Mouse (Mus musculus): ENCODE measurements around the gene Tk2.

The Tk2 gene

GRCm38 (mm10) chr8:104219079-104219478, 29.3 kb downstream of the Tk2 start:
- no peak for DNase-seq

DNA sequence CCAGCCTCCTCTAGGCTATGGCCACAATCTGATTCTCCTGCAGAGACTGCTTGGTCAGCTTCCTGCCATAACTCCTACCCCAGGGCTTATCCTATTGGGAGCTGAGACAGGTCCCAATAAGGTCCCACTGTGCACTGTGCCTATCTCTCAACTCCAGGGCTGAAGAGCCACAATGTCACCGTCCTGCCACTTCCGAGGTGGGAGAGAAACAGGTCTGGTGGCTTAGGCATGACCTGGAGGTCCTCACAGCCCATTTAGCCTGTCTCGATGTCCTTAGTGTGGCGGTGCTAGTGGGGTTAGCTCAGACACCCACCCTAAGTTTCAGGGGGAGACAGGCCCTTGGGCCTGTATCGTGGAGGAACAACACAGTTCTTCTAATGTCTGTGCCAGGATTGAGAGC, 30.8 kb downstream of the Tk2 start:
- no peak for DNase-seq

DNA sequence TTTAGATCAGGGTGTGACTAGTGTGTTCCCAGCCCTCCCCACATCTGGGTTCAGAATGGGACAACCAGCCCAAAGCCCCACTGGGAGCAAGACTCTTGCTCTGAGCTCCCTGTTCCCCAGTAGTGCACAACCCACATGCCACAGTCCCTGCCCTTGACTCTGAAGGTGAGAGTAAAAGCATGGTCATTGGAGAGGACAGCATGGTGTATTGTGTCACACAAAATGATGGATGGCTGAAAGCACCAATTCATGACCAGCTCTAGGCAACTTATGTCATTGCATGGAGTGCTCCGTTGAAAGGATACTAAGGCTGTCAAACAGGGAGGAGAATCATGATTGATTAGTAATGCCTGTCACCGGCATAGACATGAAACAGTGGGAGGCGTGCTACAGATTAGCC, 43.1 kb downstream of the Tk2 start:
- no peak for DNase-seq

DNA sequence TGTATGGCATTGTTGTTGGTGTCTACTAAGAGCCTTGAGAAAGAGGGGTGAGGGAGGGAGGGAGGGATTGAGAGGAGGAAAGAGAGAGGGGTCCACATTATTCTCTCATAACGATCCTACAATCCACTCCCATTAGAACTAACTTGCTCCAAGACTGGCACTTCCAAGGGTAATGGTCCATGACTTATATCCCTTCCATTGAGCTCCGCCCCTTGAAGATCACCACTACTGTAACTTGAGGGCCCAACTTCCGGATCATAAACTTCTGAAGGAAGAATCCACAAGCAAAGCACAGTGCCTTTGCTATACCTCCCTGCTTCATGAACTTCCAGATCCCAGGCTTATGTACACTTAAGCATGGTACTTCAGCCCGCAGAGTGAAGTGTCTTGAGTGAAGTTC, 46.0 kb downstream of the Tk2 start:
- no peak for DNase-seq

DNA sequence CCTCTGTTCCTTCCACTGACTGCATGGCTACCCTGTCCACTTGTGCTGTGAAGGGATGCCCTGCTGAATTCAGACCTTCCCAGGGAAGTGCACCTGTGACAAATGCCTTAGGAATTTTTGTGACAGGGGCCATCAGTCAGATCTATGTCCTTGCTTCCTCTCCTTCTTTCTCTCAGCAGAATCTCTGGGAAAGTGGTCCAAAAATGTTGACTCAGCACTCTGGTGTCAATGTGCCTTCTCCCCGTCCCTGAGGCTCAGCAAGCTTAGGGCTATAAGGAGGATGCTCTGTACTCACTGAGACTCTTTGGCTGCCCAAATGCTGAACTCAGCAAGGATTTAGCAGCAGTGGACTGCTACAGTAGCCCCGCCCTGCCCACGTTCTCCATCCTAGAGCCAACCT, 46.7 kb downstream of the Tk2 start:
- DNase-seq = no peak

DNA sequence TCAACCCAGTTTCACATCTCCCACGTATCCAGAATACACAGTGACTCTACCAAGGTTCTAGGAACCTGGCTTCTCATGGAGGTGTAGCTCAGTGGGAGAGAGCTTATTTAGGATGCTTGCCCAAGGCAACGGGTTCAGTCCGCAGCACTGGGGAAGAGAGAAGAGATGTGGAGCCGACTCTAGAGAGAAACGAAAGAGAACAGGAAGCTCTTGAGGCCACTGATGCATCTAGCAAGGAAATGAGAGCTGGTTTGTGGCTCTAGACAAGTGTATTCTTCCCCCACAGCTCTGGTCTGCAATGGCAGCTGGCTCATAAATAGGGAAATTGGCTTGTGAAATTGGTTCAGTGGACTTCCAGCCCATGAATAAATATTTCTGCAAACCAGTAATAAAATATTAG, 48.6 kb downstream of the Tk2 start:
- no peak for DNase-seq

DNA sequence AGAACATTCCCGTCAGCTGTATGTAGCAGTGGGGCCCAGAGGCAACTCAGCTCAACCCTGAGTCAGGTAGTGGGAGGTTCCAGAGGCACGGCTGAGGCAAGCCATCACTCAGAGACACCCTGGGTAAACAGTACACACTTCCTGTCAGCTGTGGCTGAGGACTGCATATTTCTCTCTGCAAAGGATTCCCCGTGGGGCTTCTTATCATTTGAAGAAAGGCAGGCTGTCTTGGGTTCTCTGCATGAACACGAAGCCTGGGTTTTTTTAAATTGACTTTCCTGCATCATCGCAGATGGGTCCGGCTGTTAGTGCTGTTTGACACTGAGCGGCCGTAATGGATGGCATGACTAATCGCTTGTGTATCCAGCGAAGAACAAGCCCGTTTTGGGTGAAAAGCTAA, 56.9 kb downstream of the Tk2 start:
- DNase-seq = no peak

GRCm38 (mm10) chr8:104190777-104191468, 57.4 kb downstream of the Tk2 start:
- DNase-seq = no peak

DNA sequence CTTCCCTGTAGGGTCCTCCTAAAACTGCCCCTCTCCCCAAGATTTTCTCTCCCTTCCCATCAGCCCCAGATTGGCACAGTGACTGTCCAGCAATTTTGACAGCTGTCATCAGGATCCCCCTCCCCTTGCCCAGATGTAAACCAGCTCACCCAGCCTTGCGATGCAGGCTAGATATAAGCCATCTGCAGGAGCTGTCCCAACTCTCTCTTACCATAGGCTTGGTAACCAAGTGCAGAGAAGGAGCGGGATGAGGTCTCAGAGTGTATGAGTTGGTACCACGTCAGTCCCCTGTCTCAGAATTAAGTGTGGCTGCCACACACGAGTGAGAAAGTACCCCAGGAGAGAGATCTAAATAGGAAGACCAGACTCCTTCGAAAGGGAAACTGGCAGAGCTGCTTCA, 59.9 kb downstream of the Tk2 start:
- DNase-seq = no peak

- DNase-seq = no peak
Measured at GRCm38 (mm10) chr8:104187622-104188021, 60.7 kb downstream of the Tk2 start.

GRCm38 (mm10) chr8:104186827-104187226, 61.5 kb downstream of the Tk2 start:
- no peak for DNase-seq

GRCm38 (mm10) chr8:104184905-104185304, 63.5 kb downstream of the Tk2 start:
- no peak for DNase-seq

DNA sequence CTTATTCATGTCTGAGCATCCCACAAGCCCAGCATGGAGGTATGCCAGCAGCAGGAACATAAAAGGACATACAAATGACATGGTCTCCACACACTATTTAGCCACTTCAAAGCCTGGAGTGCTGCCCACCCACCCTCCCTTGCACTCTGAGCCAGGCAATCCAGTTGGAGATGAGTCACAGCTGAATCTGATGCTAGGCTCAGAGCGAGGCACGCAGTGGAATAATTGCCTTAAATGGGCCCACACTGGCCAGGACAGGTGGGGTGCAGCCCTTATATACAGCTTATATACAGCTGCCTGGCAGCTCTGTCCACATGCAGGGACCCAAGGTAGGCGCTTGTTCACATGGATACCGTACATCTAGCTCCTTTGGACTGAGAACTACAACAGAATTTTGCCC, 71.3 kb downstream of the Tk2 start:
- DNase-seq = peak; percentile 16
